Mouse (Mus musculus) lung, embryonic 16.5 days (tissue): ENCODE measurements around the gene Gm3727. TPM values are rescaled to one million over a fixed set of nuclear protein-coding genes. Genes with fewer than 3 reads are reported as not detected.
"Not testable (repeated sequence)": the region's sequence is repeated elsewhere in the genome, so short reads cannot be mapped to it uniquely, and the experiment has no call there.

Experiments used
- ATAC-seq: fragments of 200-750 bp; cut with Nextera tagmentation; 2 replicates; pipeline ENCODE4 v1.8.0; 2017; ENCODE audit warnings: low read depth, mild to moderate bottlenecking, moderate library complexity
- H3K27ac ChIP-seq: fragments of 300-500 bp; sonication (generic); 2 replicates; pipeline ENCODE4 v1.5.1; 2014; ENCODE audit warnings: mild to moderate bottlenecking, control low read depth, low read length
- H3K27me3 ChIP-seq: fragments of 300-500 bp; sonication (generic); 2 replicates; pipeline ENCODE4 v1.6.1; 2014; ENCODE audit warnings: low read depth, low read length, mixed read lengths; ENCODE audit not compliant: control insufficient read depth, insufficient read depth
- H3K36me3 ChIP-seq: fragments of 300-500 bp; sonication (generic); 2 replicates; pipeline ENCODE4 v1.6.1; 2014; ENCODE audit warnings: low read length; ENCODE audit not compliant: control insufficient read depth, insufficient read depth
- H3K4me1 ChIP-seq: fragments of 300-500 bp; sonication (generic); replicated peaks from 2 replicates; pipeline ENCODE4 v1.6.1; 2014; ENCODE audit warnings: low read length, mixed read lengths; ENCODE audit not compliant: control insufficient read depth, insufficient read depth
- H3K4me2 ChIP-seq: fragments of 300-500 bp; sonication (generic); 2 replicates; pipeline ENCODE4 v1.6.1; 2014; ENCODE audit warnings: low read depth, low read length, control low read depth
- H3K4me3 ChIP-seq: fragments of 300-500 bp; sonication (generic); 2 replicates; pipeline ENCODE4 v1.5.1; 2014; ENCODE audit warnings: mild to moderate bottlenecking, low read length, control low read depth
- H3K9ac ChIP-seq: fragments of 300-500 bp; sonication (generic); 2 replicates; pipeline ENCODE4 v1.6.1; 2014; ENCODE audit warnings: low read length, control low read depth
- H3K9me3 ChIP-seq: fragments of 300-500 bp; sonication (generic); 2 replicates; pipeline ENCODE4 v1.6.1; 2016; ENCODE audit warnings: low read length; ENCODE audit not compliant: control insufficient read depth
- whole genome bisulfite sequencing: fragments of 180-500 bp; shearing (Covaris S2); extraction: QIAGEN DNeasy Blood & Tissue Kit; methylation state at CpG from one replicate; pipeline ENCODE4 v1.1.7; 2014; 5-methylcytosine and 5-hydroxymethylcytosine counted together
- polyA plus RNA-seq: library from polyadenylated mRNA; unstranded; fragments of >200 nt; fragmentation: Nextera tagmentation; extraction: Ambion mirVana; gene quantifications from 2 replicates; pipeline ENCODE4 v1.2.1, GENCODE M21; 2015

Gm3727 gene
- not detected in 2 replicates for polyA plus RNA-seq

GRCm38 (mm10) chr14:7264614-7265013 is at the start of gene Gm3727:
Gene Gm3727 (minus strand): TSS chr14:7264714.
- H3K4me1 ChIP-seq, H3K36me3 ChIP-seq, H3K27ac ChIP-seq, H3K4me2 ChIP-seq, H3K27me3 ChIP-seq, H3K9ac ChIP-seq, H3K4me3 ChIP-seq, ATAC-seq, H3K9me3 ChIP-seq: not testable (repeated sequence)
- WGBS, result 57% methylated on average over 3 of the region's 3 CpGs

GRCm38 (mm10) chr14:7243498-7243897 is 21.0 kb downstream of the Gm3727 start:
- ATAC-seq, H3K4me2 ChIP-seq, H3K4me1 ChIP-seq, H3K27ac ChIP-seq, H3K4me3 ChIP-seq, H3K9me3 ChIP-seq, H3K36me3 ChIP-seq, H3K27me3 ChIP-seq, H3K9ac ChIP-seq: not testable (repeated sequence)
- WGBS, result 1% methylated on average over 6 of the region's 10 CpGs

Other genes starting within 250 kb of the Gm3727 start
- gene Gm10406, start 237.3 kb downstream of the Gm3727 start, polyA plus RNA-seq, result 0.34 and 0.36 TPM in 2 replicates
- not detected in 2 replicates for gene Gm3685, start 219.7 kb downstream of the Gm3727 start, polyA plus RNA-seq
- 0.39 and 0.79 TPM in 2 replicates for gene Gm3696, start 164.1 kb downstream of the Gm3727 start, polyA plus RNA-seq
- not detected in 2 replicates for gene Gm6676, start 139.3 kb downstream of the Gm3727 start, polyA plus RNA-seq
- 2.8 and 3.1 TPM in 2 replicates for gene Gm3512, start 90.2 kb downstream of the Gm3727 start, polyA plus RNA-seq
- gene Gm16434, start 70.2 kb downstream of the Gm3727 start, polyA plus RNA-seq, result not detected in 2 replicates
- gene Gm3739, start 50.3 kb upstream of the Gm3727 start, polyA plus RNA-seq, result 0.38 and 0.55 TPM in 2 replicates
- gene Gm5797, start 67.7 kb upstream of the Gm3727 start, polyA plus RNA-seq, result not detected in 2 replicates
- gene Gm8374, start 100.4 kb upstream of the Gm3727 start, polyA plus RNA-seq, result not detected in 2 replicates
- gene Gm3755, start 186.2 kb upstream of the Gm3727 start, polyA plus RNA-seq, result not detected in 2 replicates
- gene Gm3752, start 219.0 kb upstream of the Gm3727 start, polyA plus RNA-seq, result 0.24 and 0.44 TPM in 2 replicates